Mouse (Mus musculus) cerebellum, postnatal 4 days (tissue): Measurements from ENCODE around the gene Napsa.
A peak's percentile ranks its signal among the peaks of the same experiment; 100 is the strongest.

Source experiments
- DNase-seq, 2 experiments: peaks; one replicate each; pipeline ENCODE4 v3.0.0; 2022; ENCODE audit warnings: low spot score in 2 of 2, mixed read lengths in 1 of 2

The Napsa gene

DNA sequence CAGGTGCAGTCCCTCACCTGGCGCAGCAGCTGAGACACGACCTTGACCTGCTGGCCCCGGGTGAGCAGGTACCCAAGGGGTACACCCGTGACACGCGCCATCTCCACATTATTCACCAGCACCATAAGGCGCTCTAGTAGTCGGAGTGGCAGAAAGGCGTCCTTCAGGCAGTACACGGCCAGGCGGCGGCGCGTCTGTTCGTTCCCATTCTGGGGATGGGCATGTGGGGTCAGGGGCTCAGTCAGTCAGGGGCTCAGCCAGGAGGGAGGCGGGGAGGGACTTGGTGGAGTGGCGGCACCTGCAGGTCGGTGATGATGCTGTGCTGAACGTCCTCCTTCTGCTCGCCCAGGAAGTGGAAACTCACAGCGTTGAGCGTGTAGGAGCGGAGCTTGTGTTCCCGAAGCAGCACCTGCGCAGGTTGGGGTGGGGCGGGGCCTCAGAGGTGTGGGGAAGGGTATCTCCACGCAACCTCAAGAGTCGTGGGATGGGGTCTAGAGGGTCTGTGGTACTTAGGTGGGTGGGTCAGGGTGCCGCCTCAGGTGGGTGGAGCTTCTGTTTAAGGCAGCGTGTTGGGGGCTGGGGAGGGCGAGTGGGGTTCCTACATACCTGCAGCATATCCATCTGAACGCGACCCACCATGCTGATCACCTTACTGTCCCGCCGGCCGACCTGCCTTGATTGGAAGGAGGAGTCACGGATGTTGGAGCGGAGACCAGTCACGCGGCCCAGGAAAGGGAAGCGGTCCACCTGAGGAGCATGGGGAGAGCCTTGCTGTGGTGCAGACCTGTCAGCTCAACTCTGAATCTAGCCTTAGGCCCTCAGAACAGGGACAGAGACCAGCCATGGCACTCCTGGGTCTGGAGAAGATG, 33.2 kb upstream of the Napsa start:
- DNase-seq: no peak

DNA sequence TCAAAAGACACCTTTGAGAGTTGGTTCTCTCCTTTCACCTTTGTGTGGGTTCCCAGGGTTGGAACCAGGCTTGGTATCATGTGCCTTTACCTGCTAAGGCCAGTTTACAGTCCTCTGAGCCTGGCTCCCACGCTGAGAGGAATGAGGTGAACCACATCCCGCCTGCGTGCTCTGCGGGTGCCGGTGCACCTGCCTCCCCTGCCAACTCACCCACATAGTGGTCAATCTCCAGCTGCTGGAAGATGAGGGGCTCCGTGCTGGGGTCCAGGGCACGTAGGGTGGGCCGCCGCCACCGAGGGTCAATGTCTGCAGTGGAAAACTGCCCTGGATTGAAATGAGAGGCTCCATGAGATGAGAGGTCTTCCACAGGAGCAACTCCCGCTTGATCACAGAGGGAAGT, 29.6 kb upstream of the Napsa start:
- DNase-seq: no peak

DNA sequence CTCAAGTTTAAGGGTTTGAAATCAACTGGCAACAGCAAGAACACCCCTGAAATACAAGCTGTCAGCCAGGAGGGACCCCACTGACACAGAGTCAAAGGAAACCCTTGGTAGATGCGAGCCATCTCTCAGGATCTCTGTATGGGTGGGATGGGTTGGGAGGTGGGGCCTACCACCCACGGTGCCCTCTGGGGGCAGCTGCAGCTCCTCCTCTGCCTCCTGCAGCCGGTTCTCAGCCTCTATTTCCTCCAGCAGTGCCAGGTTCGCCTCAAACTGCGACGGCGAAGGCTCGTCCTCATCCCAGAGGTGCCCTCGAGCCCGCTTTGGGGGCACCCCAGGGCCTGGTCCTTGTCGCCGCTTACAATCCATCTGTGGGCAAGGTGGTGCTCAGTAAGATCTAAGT, 29.1 kb upstream of the Napsa start:
- DNase-seq: no peak

DNA sequence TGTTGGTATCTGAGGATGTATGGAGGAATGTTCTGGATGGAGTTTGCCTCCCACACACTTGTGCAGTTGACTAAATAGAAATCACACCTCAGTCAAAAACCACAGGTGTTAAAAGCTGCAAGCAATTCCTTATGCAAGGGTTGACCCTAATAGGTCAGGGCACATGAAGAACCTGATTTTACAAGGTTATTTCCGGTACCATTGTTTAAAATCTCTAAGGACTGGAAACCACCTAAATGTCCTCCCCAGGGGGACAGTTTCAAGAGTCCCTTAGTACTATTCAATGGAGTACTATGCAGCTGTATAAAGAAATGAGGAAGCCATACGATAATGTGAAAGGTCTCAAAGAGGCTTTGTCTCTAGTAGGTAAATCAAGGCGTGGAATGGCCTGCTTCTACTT, 25.9 kb upstream of the Napsa start:
- DNase-seq: no peak

DNA sequence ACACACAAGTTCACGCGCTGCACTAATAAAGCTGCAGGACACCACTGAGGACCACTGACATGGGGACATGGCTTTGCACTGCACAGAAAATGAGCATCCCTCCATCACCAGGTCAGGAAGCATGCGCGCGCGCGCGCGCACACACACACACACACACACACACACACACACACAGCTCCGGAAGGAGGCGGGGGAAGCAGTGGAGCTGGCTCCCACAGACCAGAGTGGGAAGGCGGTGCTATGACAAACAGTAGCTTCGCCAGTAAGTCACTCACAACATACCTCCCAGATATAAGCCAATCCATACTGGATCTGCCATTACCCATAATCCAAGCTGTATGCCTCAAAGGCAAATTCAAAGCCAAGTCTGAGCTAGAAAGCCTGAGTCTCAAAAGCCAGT, 25.1 kb upstream of the Napsa start:
- DNase-seq: no peak

DNA sequence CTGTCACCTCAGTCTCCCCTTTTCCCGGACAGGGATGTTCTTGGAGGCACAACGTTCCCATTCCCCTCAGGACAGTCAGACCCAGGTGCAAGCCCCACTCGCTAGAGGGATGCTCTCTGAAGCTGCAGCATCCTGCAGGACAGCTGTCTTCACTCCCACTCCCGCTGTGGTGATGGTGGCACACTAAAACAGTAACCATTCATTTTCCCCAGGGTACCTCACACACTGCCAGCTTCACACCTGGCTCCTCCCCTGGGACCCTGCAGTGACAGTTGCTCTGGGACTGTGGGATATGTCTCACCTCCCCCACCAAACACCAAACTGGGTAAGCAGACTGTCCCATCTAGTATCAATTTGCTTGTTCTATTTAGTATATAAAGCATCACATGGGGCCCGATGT, 24.5 kb upstream of the Napsa start:
- no peak for DNase-seq

DNA sequence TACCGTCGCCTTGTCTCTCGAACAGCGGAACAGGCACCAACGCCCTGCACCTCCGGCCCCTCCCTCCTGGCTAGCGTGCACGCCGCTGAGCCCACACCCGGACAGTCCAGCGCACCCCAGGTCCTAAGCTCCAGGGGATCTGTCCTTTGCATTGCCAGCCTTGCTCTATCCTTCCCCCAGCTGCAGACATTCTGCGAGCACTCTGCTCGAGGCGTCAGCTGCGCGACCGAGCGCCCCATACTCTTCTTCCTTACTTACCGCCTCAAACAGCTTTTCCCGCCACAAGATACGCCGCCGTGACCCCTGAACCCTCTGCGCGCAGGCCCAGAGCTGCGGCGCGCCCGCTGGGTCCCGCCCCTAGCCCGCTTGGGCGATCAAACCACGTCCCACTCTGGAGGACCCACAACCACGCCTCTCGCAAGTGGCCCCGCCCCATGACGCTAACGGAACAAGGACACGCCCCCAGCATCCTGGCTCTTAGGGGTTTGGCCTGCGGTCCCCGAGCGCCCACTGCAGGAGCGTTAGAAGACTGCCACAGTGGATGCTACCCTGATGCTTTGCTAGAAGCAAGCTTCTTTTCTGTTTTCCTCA, 23.6 kb upstream of the Napsa start, which contains the start of gene Pold1:
Pold1 (minus strand) TSS at position 353 of the 591 bp plus-strand sequence.
- DNase-seq: peak; percentile 94 to 98

DNA sequence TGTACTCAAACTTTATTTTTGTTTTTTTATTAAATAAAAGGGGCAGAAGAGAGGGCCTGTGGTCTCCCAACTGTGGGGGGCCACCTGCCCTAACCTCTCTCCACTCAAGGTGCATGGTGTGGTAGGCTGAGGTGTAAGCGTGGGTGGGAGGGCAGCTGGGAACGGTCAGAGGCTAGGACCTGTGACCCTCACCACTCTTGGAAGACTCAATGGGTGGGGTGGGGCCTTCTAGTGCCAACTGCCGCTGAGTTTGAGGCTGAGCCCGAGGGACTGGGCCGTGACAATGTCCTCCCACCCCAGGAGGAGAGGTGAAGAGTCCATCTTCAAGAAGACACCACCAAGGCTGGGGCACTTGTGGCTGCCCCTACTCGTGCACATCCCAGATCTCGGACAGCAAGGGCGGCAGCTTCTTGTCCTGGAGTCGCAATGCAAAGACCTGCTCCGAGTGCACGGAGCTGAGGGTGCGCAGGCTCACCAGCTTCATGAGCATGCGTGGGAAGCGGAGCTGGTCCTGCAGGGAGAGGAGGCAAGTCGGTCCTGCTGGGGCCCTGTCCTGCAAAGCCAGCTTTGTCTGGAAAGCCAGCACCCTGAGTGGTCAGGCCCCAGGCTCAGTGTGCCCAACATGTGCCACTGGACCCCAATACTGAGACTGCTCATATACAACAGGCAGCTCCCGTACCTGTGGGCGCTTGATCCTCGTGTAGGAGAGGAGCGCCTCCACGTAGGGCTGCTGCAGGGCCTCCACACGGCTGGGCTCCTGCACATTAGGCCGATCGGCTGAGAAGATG, 22.4 kb upstream of the Napsa start:
- no peak for DNase-seq

DNA sequence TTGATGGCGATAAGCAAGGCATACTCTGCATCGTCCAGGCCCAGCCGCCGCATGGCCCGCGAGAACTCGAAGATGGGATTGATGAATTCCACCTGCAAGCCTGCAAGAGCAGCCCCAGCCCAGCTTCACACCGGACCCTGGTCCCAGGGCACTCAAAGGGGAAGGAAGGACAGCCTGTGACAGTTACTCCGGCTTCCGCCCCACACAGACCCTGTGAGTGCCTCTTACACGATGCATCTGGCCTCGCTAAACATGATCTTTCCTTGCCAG, 21.8 kb upstream of the Napsa start:
- DNase-seq: no peak

DNA sequence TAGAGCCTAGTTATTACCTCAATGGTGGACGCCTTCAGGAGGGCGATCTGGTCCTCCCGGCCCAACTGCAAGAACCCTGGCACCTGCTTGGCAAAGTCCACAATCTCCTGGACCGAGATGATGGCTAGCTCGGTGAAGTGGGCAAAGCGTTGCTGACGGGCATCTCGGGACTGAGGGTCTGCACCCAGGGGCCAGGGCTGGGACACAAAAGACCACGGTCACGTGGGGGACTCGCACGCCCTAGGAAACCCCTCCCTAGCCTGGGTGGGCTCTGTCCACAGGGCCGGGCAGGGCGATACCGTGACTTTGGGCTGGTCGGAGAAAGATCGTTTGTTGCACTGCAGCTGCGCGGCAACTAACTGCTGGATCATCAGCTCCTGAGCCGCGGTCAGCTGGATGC, 20.9 kb upstream of the Napsa start:
- no peak for DNase-seq

DNA sequence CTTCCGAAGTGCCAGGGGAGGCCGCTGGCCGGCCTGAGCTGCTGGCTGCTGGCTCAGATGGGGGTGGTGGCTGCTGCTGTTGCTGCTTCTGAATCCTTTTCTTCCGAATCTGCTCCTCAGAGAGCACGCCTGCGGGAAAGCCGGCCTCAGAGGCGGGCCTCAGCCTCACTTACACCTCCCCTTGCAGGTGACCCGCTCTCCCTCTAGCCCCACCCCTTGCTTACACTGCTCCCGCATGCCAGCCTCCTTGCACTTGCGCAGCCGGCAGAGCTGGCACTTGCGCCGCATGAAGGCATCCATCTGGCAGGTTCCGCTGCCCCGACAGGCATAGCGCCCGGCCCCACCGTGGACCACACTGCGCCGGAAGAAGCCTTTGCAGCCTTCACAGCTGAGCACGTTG, 20.4 kb upstream of the Napsa start:
- DNase-seq: no peak

DNA sequence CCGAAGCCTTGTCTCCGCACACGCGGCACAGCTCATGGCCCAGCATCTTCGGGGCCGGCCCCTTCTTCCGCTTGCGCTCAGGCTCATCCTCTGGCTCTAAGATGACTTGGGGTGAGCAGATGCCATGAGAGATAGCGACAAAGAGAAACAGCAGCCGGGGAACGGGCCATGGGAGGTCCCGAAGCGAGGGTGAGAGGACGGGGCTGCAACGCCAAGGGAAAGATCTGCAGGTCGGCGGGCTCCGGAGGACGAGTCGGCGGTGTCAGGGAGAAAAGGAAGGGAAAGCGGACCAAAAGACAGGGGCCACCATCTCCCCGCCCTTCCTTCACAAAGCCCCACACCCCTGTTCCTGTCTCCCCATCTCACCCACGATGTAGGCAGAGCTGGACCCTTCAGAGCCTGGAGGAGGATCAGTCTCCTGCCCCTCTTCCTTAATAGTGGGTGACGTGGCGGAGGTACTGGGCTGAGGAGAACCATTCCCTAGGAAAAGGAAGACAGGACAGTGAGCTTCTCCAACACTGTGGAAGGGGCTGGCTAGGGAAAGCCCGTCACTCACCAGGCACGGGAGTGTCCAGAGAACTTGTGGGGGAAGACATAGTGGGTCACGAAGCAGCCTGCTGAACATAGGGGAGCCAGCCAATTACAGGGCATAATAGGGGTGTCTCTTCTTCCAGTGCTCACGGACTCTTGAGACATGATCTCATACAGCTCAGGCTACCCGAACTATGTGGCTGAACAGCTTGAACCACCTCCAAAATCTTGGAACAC, 19.9 kb upstream of the Napsa start:
- no peak for DNase-seq

DNA sequence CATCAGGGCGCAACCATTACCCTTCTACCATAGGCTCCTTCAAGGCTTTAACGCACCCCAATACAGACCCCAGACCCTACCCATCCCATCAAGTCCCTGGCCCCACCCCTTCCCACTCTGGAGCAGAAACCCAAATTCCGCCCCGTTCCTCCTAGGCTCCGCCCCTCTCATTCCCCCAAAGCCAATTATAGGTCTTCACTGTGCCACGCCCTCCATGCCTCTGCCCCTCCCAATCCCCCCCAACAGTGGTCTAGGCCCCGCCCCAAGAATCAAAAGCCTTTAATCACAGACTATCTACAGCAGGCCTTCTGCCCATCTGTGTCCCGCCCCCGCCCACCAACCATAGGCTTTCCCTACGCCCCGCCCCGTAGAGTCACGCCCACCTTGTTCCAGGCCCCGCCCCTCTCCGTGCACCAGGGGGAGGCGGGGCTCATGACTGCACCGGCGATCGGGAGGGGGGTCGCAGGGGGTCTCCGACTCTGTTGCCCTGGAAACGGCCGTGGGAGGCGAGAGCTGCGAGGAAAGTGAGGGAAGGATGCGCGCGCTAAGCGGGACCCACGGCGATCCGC, 18.9 kb upstream of the Napsa start:
- DNase-seq: peak; percentile 50 to 86

DNA sequence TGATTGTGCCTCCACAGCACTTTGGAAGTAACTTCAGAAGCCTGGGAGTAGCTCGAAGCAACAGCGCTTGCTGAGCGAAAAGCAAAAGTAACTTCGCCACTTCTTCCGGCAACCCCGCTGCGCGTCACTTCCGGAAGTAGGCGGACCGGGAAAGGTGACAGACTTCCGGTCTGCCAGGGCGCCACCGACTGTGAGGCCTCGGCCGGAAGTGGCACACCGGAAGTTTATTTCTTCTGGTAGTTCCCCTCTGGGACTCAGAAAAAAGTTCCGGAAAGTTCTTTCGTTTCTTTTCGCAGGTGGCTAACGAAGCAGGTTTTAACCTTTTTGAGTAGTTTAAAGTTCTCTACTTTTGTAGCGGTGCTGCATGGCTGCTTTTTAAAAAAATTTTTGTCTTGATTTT, 18.4 kb upstream of the Napsa start, which contains the start of gene Nr1h2:
Nr1h2 (minus strand) TSS at position 126 of the 400 bp plus-strand sequence.
- DNase-seq: peak; percentile 88 to 95

DNA sequence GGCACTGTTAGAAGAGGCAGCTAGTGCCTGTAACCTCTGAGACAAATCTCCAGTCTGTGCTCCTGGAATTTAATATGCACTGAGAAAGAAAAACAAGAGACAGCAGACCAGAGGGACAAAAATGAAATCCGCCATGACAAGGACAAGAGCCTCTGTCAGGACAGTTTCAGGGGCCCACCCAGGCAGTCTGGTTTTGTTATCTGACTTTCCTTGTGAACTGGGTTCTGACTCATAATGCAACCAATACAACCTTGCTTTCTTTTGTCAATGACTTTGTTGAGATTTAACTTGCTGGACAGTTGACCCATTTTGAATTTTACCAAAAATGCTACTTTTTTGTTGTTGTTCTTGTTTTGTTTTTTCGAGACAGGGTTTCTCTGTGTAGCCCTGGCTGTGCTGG, 14.6 kb upstream of the Napsa start:
- no peak for DNase-seq

DNA sequence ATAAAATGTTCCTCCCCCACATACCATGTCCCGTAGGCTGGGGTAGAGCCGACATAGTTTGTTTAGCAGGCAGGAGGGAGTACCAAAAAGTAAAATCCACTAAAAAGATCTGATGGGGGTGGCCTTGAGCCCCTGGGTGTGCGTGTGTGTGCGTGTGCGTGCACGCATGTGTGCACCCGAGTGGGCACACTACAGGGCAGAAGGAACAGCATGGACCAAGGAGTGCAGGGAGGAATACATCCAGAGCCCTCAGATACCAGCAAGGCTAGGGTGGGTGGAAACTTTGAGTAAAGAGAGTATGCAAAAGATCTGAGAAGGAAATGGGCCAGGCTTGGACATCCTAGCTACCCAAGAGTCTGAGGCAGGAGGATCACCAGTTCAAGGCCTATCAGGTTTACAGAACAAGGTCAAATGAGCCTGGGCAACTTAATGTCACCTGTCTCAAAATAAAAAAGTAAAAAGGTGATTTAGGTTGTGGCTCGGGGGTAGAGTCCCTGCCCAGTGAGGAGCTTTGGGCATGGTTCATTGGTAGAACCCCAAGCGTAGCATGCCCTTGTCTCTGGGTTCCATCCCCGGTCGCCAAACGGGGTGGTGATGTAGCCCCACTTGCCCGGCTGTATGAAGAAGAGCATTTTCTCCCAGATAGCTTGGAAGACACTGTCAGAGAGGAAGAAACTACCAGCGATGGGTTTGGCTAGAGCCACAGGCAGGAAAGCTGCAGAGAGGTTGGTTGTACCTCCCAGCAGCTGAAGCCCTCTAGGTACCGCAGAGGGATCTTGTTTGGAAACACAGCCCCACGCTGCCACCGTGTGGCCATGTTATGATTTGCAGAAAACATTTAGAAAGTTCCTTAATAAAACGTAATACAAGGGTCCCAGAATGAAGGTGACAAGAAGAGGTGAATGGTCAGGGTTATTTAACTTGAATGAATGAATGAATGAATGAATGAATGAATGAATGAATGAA, 11.5 kb upstream of the Napsa start:
- peak; percentile 74 to 88 for DNase-seq

DNA sequence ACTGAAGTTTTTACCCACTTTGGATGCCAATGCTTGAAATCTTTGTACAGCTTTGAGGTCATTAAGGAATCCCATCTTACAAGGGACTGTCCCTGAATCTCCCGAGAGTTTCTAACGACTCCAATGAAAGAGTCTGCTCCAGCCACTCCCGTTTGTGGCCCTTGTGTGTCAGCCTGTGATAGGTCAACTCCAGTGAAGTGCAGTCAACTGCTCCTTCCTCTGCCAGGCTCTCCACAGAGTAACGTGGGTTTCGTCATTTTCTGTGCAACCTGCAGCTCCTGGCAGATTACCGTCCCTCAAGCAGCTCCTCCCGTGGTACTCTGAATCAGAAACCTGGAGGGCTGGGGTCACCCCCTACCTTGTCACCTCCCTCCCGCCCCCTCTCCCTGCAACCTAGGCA, 8.9 kb upstream of the Napsa start:
- no peak for DNase-seq

DNA sequence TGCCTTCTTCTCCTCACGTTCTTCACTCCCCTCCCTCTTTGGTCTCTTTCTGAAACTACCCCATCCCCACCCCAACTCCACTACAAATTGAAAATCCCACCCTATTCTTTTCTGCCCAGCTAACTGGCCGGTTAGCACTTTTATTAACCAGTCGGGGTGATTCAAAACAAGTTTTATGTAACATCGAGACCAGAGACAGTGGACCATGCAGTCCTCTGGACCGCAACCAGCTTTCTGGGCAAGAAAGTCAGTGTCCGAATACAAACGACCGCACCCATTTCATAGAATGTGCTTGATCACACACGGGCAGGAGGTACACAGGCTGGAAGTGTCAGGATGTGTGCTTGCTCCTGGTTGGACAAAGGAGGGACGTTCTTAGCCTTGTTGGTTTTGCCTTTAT, 7.7 kb upstream of the Napsa start:
- DNase-seq: no peak

DNA sequence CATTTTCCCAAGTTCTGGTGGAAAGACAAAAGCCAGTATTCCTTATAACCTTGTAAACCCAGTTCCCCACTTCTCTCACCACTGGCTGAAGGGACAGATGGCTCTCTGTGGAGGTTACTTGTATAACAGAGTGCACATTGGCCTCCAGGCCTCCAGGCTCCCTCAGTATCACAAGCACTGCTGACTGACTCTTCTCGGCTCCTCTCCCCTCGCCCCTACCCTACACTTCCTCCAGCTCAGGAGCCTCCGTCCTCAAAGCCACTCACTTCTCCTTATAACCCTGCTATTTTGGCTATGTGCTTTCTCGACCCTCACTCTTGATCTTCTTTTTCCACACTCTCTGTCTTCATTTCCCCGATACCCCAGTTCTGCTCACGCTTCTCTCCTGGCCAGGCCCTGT, 6.8 kb upstream of the Napsa start:
- no peak for DNase-seq

DNA sequence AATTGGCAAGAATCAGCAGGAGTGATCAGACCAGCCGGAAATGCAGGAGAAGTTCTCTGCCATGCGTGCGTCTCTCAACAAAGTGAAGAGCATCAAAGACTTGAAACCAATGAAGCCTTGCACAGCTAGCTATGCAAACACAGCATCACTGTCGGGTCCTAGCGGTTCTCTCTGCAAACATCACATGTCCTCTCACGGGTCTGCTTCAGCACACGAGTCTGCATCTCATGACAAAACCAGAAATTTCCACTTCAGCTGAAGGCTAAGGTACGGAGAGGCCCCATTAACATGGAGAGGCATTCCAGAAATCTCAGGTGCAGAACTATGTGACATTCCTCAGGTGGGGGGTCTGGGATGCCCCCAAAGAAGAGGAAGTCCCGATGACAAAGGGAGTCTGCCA, 3.4 kb upstream of the Napsa start:
- DNase-seq: no peak

DNA sequence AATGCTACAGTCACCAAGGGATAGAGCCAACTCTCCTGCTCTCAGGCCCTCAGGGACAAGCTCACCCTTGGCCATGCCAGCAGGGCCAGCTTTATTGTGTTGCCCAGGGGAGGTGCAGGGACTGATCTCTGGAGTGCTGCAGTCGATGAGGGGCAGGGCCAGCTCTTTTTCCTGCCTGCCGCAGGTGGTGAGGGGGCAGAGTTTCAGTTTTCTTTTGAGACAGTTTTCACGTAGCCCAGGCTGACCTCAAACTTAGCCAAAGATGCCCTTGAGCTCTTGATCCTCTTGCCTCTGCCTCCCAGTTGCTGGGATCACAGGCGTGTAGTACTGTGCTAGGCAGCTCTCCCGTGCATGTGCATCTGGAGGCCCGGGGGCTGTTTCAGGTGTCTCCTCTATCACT, 1.2 kb upstream of the Napsa start:
- no peak for DNase-seq
